ENCODE assay signal across 23 mouse cellular contexts in genomic region chr3:130354399-130355039, GRCm38 (mm10).
A peak's percentile ranks its signal among the peaks of the same experiment; 100 is the strongest.
DNase-seq lines count a peak whose midpoint lies in the region; ATAC-seq and TF ChIP-seq lines count a peak whose summit lies in the region.
"Had no signal": no experiment of that assay in that cellular context is flagged by ENCODE, and none has a peak within 500 bp of the region (broad histone marks: within the 10 kb centered on the region; RNA-seq: fewer than 3 reads in every experiment).

No protein-coding gene starts in this region.

- no peak overlapping the region for H3K9ac ChIP-seq in embryonic facial prominence, embryonic 14.5 days (ENCODE audit: low read depth, low read length)
- H3K9ac ChIP-seq in kidney, postnatal 0 days (ENCODE audit: low read depth, low read length): no peak overlapping the region
- no peak overlapping the region for H3K9ac ChIP-seq in lung, embryonic 15.5 days
- H3K9ac ChIP-seq: embryonic facial prominence, embryonic 15.5 days; forebrain, postnatal 0 days; hindbrain, embryonic 12.5 days; hindbrain, embryonic 15.5 days had no signal

- H3K4me2 ChIP-seq in embryonic facial prominence, embryonic 14.5 days (ENCODE audit: low read depth, low read length): no peak overlapping the region
- H3K4me2 ChIP-seq in kidney, postnatal 0 days (ENCODE audit: low read length): no peak overlapping the region
- H3K4me2 ChIP-seq in lung, embryonic 15.5 days: no peak overlapping the region; the same call in 1 of the 2 replicates
- H3K4me2 ChIP-seq: embryonic facial prominence, embryonic 15.5 days; heart, embryonic 11.5 days; hindbrain, embryonic 12.5 days; hindbrain, embryonic 15.5 days had no signal

- no peak overlapping the region; the same call in 1 of the 2 replicates for H3K27ac ChIP-seq in embryonic facial prominence, embryonic 14.5 days (replicated peaks; ENCODE audit: low read depth, low read length)
- no peak overlapping the region for H3K27ac ChIP-seq in embryonic facial prominence, embryonic 10.5 days (replicated peaks)
- no peak overlapping the region for H3K27ac ChIP-seq in kidney, postnatal 0 days
- peak overlapping the region; percentile 33 for H3K27ac ChIP-seq in lung, embryonic 15.5 days
- H3K27ac ChIP-seq: embryonic facial prominence, embryonic 15.5 days; gastrocnemius, adult 2 months; hindbrain, embryonic 12.5 days; hindbrain, embryonic 15.5 days had no signal

- DNase-seq in embryonic facial prominence, embryonic 14.5 days (ENCODE audit: low spot score): peak; percentile 81
- no peak for DNase-seq in embryonic facial prominence, embryonic 10.5 days (ENCODE audit: low spot score)
- peak; percentile 73 for DNase-seq in kidney, postnatal 0 days (ENCODE audit: low spot score)
- DNase-seq in kidney, postnatal 10 days: no peak
- no peak for DNase-seq in lung, adult 2 months
- DNase-seq: adrenal gland, adult 8-10 months; adrenal gland, postnatal 25 days; cerebellum, adult 11-12 months; cerebellum, adult 8-10 months; cerebellum, postnatal 10 days; cerebellum, postnatal 36 days; embryo, embryonic 11 days; forebrain, postnatal 0 days; gastrocnemius, adult 2 months; gastrocnemius, postnatal 14 days; heart, adult 11 months had no signal

- ATAC-seq in embryonic facial prominence, embryonic 14.5 days (ENCODE audit: low read depth): no peak
- ATAC-seq in kidney, postnatal 0 days (replicated peaks; ENCODE audit: low FRiP score, low read depth): no peak
- ATAC-seq in lung, embryonic 15.5 days (ENCODE audit: borderline replicate concordance, extremely low read depth, low FRiP score, low TSS enrichment): peak; percentile 49; the same call in 1 of the 2 replicates
- ATAC-seq: activated CD4-positive, CD25-positive, alpha-beta regulatory T cell, adult 4 months; forebrain, embryonic 14.5 days; forebrain, postnatal 0 days had no signal

- no peak overlapping the region for H3K4me3 ChIP-seq in embryonic facial prominence, embryonic 14.5 days (ENCODE audit: low read depth, low read length)
- no peak overlapping the region for H3K4me3 ChIP-seq in embryonic facial prominence, embryonic 10.5 days
- H3K4me3 ChIP-seq in kidney, postnatal 0 days (replicated peaks; ENCODE audit: low read depth, low read length): no peak overlapping the region
- H3K4me3 ChIP-seq in lung, embryonic 15.5 days: no peak overlapping the region
- no peak overlapping the region for H3K4me3 ChIP-seq in lung, adult 2 months (replicated peaks; ENCODE audit: extremely low read depth, low read depth, low read length)
- H3K4me3 ChIP-seq: embryonic facial prominence, embryonic 15.5 days; gastrocnemius, adult 2 months; hindbrain, embryonic 12.5 days; hindbrain, embryonic 15.5 days had no signal

- TF ChIP-seq CTCF in kidney, postnatal 0 days (IDR thresholded peaks at IDR 0.05; ENCODE audit: low read depth): no peak
- TF ChIP-seq CTCF in lung, adult 2 months (IDR thresholded peaks at IDR 0.05; ENCODE audit: insufficient read depth, low read length): no peak

- 51% methylated on average over 4 of the region's 4 CpGs for WGBS in embryonic facial prominence, embryonic 14.5 days
- 87% methylated on average over 4 of the region's 4 CpGs for WGBS in embryonic facial prominence, embryonic 10.5 days
- WGBS in kidney, postnatal 0 days: 54% methylated on average over 4 of the region's 4 CpGs
- 48% methylated on average over 4 of the region's 4 CpGs for WGBS in lung, embryonic 15.5 days
- 60% methylated on average over 4 of the region's 4 CpGs for WGBS in lung, adult 2 months

- no peaks in the 10 kb centered on the region for H3K36me3 ChIP-seq in embryonic facial prominence, embryonic 14.5 days (ENCODE audit: control insufficient read depth, insufficient read depth, low read length)
- H3K36me3 ChIP-seq in embryonic facial prominence, embryonic 10.5 days (replicated peaks): no peaks in the 10 kb centered on the region
- H3K36me3 ChIP-seq in kidney, postnatal 0 days (ENCODE audit: insufficient read depth, low read length): no peaks in the 10 kb centered on the region
- no peaks in the 10 kb centered on the region for H3K36me3 ChIP-seq in lung, embryonic 15.5 days
- H3K36me3 ChIP-seq: embryonic facial prominence, embryonic 15.5 days; hindbrain, embryonic 12.5 days; hindbrain, embryonic 15.5 days had no signal

- peaks cover 12% of the 10 kb centered on the region; the same call in 1 of the 2 replicates for H3K4me1 ChIP-seq in embryonic facial prominence, embryonic 14.5 days (ENCODE audit: control insufficient read depth, insufficient read depth, low read length)
- H3K4me1 ChIP-seq in embryonic facial prominence, embryonic 10.5 days: peaks cover 2% of the 10 kb centered on the region
- H3K4me1 ChIP-seq in kidney, postnatal 0 days (replicated peaks; ENCODE audit: insufficient read depth, low read length): no peaks in the 10 kb centered on the region
- H3K4me1 ChIP-seq in lung, embryonic 15.5 days: peaks cover 28% of the 10 kb centered on the region
- H3K4me1 ChIP-seq in lung, adult 2 months (ENCODE audit: control insufficient read depth, insufficient read depth, low read length): no peaks in the 10 kb centered on the region
- H3K4me1 ChIP-seq: hindbrain, embryonic 12.5 days; hindbrain, embryonic 15.5 days had no signal

- H3K9me3 ChIP-seq in embryonic facial prominence, embryonic 14.5 days (ENCODE audit: control insufficient read depth, low read length): no peaks in the 10 kb centered on the region
- H3K9me3 ChIP-seq in embryonic facial prominence, embryonic 10.5 days: no peaks in the 10 kb centered on the region
- H3K9me3 ChIP-seq in kidney, postnatal 0 days (replicated peaks; ENCODE audit: low read length): no peaks in the 10 kb centered on the region
- no peaks in the 10 kb centered on the region for H3K9me3 ChIP-seq in lung, embryonic 15.5 days
- H3K9me3 ChIP-seq: embryonic facial prominence, embryonic 15.5 days; hindbrain, embryonic 12.5 days; hindbrain, embryonic 15.5 days had no signal

- TF ChIP-seq POLR2A in lung, adult 2 months (IDR thresholded peaks at IDR 0.05; ENCODE audit: borderline replicate concordance, extremely low read depth, low read depth, low read length): no peak

- H3K27me3 ChIP-seq in embryonic facial prominence, embryonic 14.5 days (replicated peaks; ENCODE audit: control insufficient read depth, insufficient read depth, low read length): no peaks in the 10 kb centered on the region
- no peaks in the 10 kb centered on the region for H3K27me3 ChIP-seq in embryonic facial prominence, embryonic 10.5 days (replicated peaks; ENCODE audit: low read depth, poor library complexity, severe bottlenecking)
- H3K27me3 ChIP-seq in kidney, postnatal 0 days (ENCODE audit: insufficient read depth, low read length): no peaks in the 10 kb centered on the region
- no peaks in the 10 kb centered on the region for H3K27me3 ChIP-seq in lung, embryonic 15.5 days
- H3K27me3 ChIP-seq: embryonic facial prominence, embryonic 15.5 days; hindbrain, embryonic 12.5 days; hindbrain, embryonic 15.5 days had no signal

Comparison
In these comparisons a context has a peak if more than half of its experiments do, and no peak if none do; other contexts are left out.
1. DNase-seq: peak in embryonic facial prominence, embryonic 14.5 days (single experiment) and kidney, postnatal 0 days (single experiment); none in embryonic facial prominence, embryonic 10.5 days (single experiment), kidney, postnatal 10 days (single experiment) and lung, adult 2 months (single experiment).